Mouse (Mus musculus): ENCODE measurements at regions not wholly inside any gene's neighbourhood (a gene's known extent, or its start where the extent isn't known, plus 50 kb on each side); places are given as distances from the start of the nearest gene placed in this dataset.

GRCm38 (mm10) chr9:122655583-122655982, 91.6 kb upstream of the Topaz1 start:
- TF ChIP-seq GATA1 (IDR thresholded peaks at IDR 0.05; ENCODE audit: borderline replicate concordance, low read length) (no peak), FLI1 (IDR thresholded peaks at IDR 0.05; ENCODE audit: low read length) (no peak)

All from megakaryocyte, embryonic 14.5 days (primary cell).